Mouse (Mus musculus) CH12.LX (cell line): ENCODE measurements around the gene Znhit1. TPM values are rescaled to one million over a fixed set of nuclear protein-coding genes. Genes with fewer than 3 reads are reported as not detected.

ENCODE experiments used
- DNase-seq: peaks from one replicate; pipeline ENCODE4 v3.0.0-alpha.2; 2013; ENCODE audit errors: extremely low read depth
- H3K27ac ChIP-seq: 2 replicates; pipeline ENCODE4 v1.5.1; 2012; ENCODE audit warnings: low read depth, mild to moderate bottlenecking, control low read depth, moderate library complexity; ENCODE audit not compliant: insufficient read depth
- H3K27me3 ChIP-seq: replicated peaks from 2 replicates; pipeline ENCODE3; 2012; ENCODE audit warnings: inconsistent platforms
- H3K36me3 ChIP-seq, 2 experiments: replicated peaks in 1 of 2; 2 replicates each; pipeline versions ENCODE3 to v1.6.1; 2012; ENCODE audit warnings: inconsistent platforms in 1 of 2, low read length in 1 of 2, mild to moderate bottlenecking in 1 of 2, mixed read lengths in 1 of 2, moderate library complexity in 1 of 2; ENCODE audit not compliant: control insufficient read depth in 1 of 2, insufficient read depth in 1 of 2
- H3K4me1 ChIP-seq, 2 experiments: 2 replicates each; pipeline ENCODE4 v1.6.1; 2012; ENCODE audit warnings: inconsistent platforms in 1 of 2, moderate library complexity in 1 of 2; ENCODE audit not compliant: insufficient read depth in 2 of 2, control insufficient read depth in 1 of 2
- H3K4me2 ChIP-seq: 2 replicates; pipeline ENCODE4 v1.6.1; 2012; ENCODE audit warnings: low read depth, mild to moderate bottlenecking, control low read depth; ENCODE audit not compliant: poor library complexity, insufficient read depth, severe bottlenecking
- H3K4me3 ChIP-seq, 3 experiments: fragments of 150-350 bp in 1 of 3; sonication (generic) in 1 of 3; replicated peaks in 1 of 3; 2 replicates each; pipeline versions ENCODE3 to v1.5.1; 2011 to 2012; ENCODE audit warnings: low read depth in 2 of 3, low read length in 2 of 3, mild to moderate bottlenecking in 2 of 3, moderate library complexity in 2 of 3, control low read depth in 1 of 3, improper control_type of control experiment in 1 of 3, inconsistent platforms in 1 of 3, mixed read lengths in 1 of 3; ENCODE audit not compliant: poor library complexity in 1 of 3
- H3K79me2 ChIP-seq: replicated peaks from 2 replicates; pipeline ENCODE4 v1.6.1; 2012; ENCODE audit warnings: mild to moderate bottlenecking, moderate library complexity; ENCODE audit not compliant: control insufficient read depth, poor library complexity, insufficient read depth, severe bottlenecking; ENCODE audit errors: extremely low read depth
- H3K9ac ChIP-seq: 2 replicates; pipeline ENCODE4 v1.6.1; 2012; ENCODE audit warnings: low read depth, mild to moderate bottlenecking, control low read depth, moderate library complexity; ENCODE audit not compliant: insufficient read depth
- H3K9me3 ChIP-seq: replicated peaks from 2 replicates; pipeline ENCODE3; 2012; ENCODE audit warnings: low read length, inconsistent platforms, mixed read lengths
- BHLHE40 ChIP-seq: IDR thresholded peaks from 2 replicates; pipeline ENCODE4 v1.6.1; 2011; ENCODE audit warnings: mild to moderate bottlenecking, low read depth, low read length, improper control_type of control experiment
- CHD1 ChIP-seq: IDR thresholded peaks from 2 replicates; pipeline ENCODE4 v1.6.1; 2012; ENCODE audit warnings: low read depth, low read length, improper control_type of control experiment, inconsistent platforms
- CHD2 ChIP-seq: IDR thresholded peaks from 2 replicates; pipeline ENCODE4 v1.6.1; 2011; ENCODE audit warnings: low read length, improper control_type of control experiment
- CTCF ChIP-seq, 2 experiments: IDR thresholded peaks in 1 of 2; conservative IDR thresholded peaks in 1 of 2; 2 replicates each; pipeline ENCODE4 v1.5.1; 2011 to 2012; ENCODE audit warnings: low read depth in 2 of 2, low read length in 2 of 2, improper control_type of control experiment in 1 of 2, inconsistent platforms in 1 of 2, mild to moderate bottlenecking in 1 of 2, moderate library complexity in 1 of 2
- E2F4 ChIP-seq: IDR thresholded peaks from 2 replicates; pipeline ENCODE4 v1.6.1; 2011; ENCODE audit warnings: low read depth, low read length, improper control_type of control experiment; ENCODE audit not compliant: insufficient replicate concordance
- ETS1 ChIP-seq: conservative IDR thresholded peaks from 2 replicates; pipeline ENCODE4 v1.6.1; 2012; ENCODE audit warnings: low read depth, mild to moderate bottlenecking, inconsistent platforms, low read length, improper control_type of control experiment, moderate library complexity
- GABPA ChIP-seq: IDR thresholded peaks from 2 replicates; pipeline ENCODE4 v1.6.1; 2012; ENCODE audit warnings: low read depth, low read length, improper control_type of control experiment, inconsistent platforms; ENCODE audit not compliant: insufficient replicate concordance
- HCFC1 ChIP-seq: IDR thresholded peaks from 2 replicates; pipeline ENCODE4 v1.6.1; 2012; ENCODE audit warnings: low read depth, mild to moderate bottlenecking, inconsistent platforms, low read length, improper control_type of control experiment
- JUND ChIP-seq: conservative IDR thresholded peaks from 2 replicates; pipeline ENCODE4 v1.6.1; 2011; ENCODE audit warnings: low read depth, low read length, improper control_type of control experiment
- KAT2A ChIP-seq: IDR thresholded peaks from 2 replicates; pipeline ENCODE4 v1.6.1; 2012; ENCODE audit warnings: low read length, improper control_type of control experiment, inconsistent platforms; ENCODE audit not compliant: insufficient replicate concordance
- MAFK ChIP-seq: IDR thresholded peaks from 2 replicates; pipeline ENCODE4 v1.6.1; 2011; ENCODE audit warnings: low read length, improper control_type of control experiment; ENCODE audit not compliant: insufficient replicate concordance
- MAX ChIP-seq: IDR thresholded peaks from 2 replicates; pipeline ENCODE4 v1.6.1; 2011; ENCODE audit warnings: low read length, improper control_type of control experiment
- MAZ ChIP-seq: IDR thresholded peaks from 2 replicates; pipeline ENCODE4 v1.6.1; 2012; ENCODE audit warnings: low read depth, mild to moderate bottlenecking, inconsistent platforms, low read length, improper control_type of control experiment, moderate library complexity
- MEF2A ChIP-seq: IDR thresholded peaks from 2 replicates; pipeline ENCODE4 v1.6.1; 2014; ENCODE audit warnings: low read depth, mild to moderate bottlenecking, inconsistent platforms, low read length, improper control_type of control experiment, borderline replicate concordance
- MXI1 ChIP-seq: IDR thresholded peaks from 2 replicates; pipeline ENCODE4 v1.6.1; 2011; ENCODE audit warnings: mild to moderate bottlenecking, low read depth, low read length, improper control_type of control experiment
- NELFE ChIP-seq: IDR thresholded peaks from 2 replicates; pipeline ENCODE4 v1.6.1; 2011; ENCODE audit warnings: low read depth, low read length, improper control_type of control experiment
- NRF1 ChIP-seq: IDR thresholded peaks from 2 replicates; pipeline ENCODE4 v1.6.1; 2014; ENCODE audit warnings: low read depth, mild to moderate bottlenecking, inconsistent platforms, low read length, improper control_type of control experiment, moderate library complexity
- PAX5 ChIP-seq: IDR thresholded peaks from 2 replicates; pipeline ENCODE4 v1.6.1; 2012; ENCODE audit warnings: low read length, inconsistent platforms, mixed read lengths
- POLR2A ChIP-seq: IDR thresholded peaks from 2 replicates; pipeline ENCODE4 v1.6.1; 2011; ENCODE audit warnings: low read depth, mild to moderate bottlenecking, improper control_type of control experiment, low read length
- POLR2AphosphoS2 ChIP-seq: IDR thresholded peaks from 2 replicates; pipeline ENCODE4 v1.6.1; 2011; ENCODE audit warnings: low read depth, low read length, improper control_type of control experiment
- RAD21 ChIP-seq: IDR thresholded peaks from 2 replicates; pipeline ENCODE4 v1.6.1; 2011; ENCODE audit warnings: low read depth, mild to moderate bottlenecking, low read length, improper control_type of control experiment, moderate library complexity
- SIN3A ChIP-seq: IDR thresholded peaks from 2 replicates; pipeline ENCODE4 v1.6.1; 2012; ENCODE audit warnings: low read length, improper control_type of control experiment, inconsistent platforms
- SMC3 ChIP-seq: IDR thresholded peaks from 2 replicates; pipeline ENCODE4 v1.6.1; 2011; ENCODE audit warnings: low read depth, low read length, improper control_type of control experiment
- TBP ChIP-seq: conservative IDR thresholded peaks from 2 replicates; pipeline ENCODE4 v1.6.1; 2011; ENCODE audit warnings: low read depth, low read length, improper control_type of control experiment
- UBTF ChIP-seq: IDR thresholded peaks from 2 replicates; pipeline ENCODE4 v1.6.1; 2012; ENCODE audit warnings: low read depth, mild to moderate bottlenecking, inconsistent platforms, low read length, improper control_type of control experiment, moderate library complexity
- USF1 ChIP-seq: IDR thresholded peaks from 2 replicates; pipeline ENCODE4 v1.6.1; 2014; ENCODE audit warnings: low read depth, mild to moderate bottlenecking, inconsistent platforms, low read length, improper control_type of control experiment
- USF2 ChIP-seq: conservative IDR thresholded peaks from 2 replicates; pipeline ENCODE4 v1.6.1; 2011; ENCODE audit warnings: low read depth, low read length, improper control_type of control experiment
- ZC3H11A ChIP-seq: IDR thresholded peaks from 2 replicates; pipeline ENCODE4 v1.6.1; 2012; ENCODE audit warnings: low read depth, mild to moderate bottlenecking, inconsistent platforms, low read length, improper control_type of control experiment
- ZKSCAN1 ChIP-seq: IDR thresholded peaks from 2 replicates; pipeline ENCODE4 v1.6.1; 2012; ENCODE audit warnings: low read depth, inconsistent platforms, low read length, improper control_type of control experiment, borderline replicate concordance
- ZMIZ1 ChIP-seq: IDR thresholded peaks from 2 replicates; pipeline ENCODE4 v1.6.1; 2012; ENCODE audit warnings: low read depth, mild to moderate bottlenecking, inconsistent platforms, low read length, improper control_type of control experiment
- ZNF384 ChIP-seq: IDR thresholded peaks from 2 replicates; pipeline ENCODE4 v1.6.1; 2012; ENCODE audit warnings: low read depth, low read length, improper control_type of control experiment, inconsistent platforms
- dilution Hi-C: fragments of 300-500 bp; cut with MboI; formaldehyde crosslinking; loops from 2 replicates; pipeline ENCODE4 v1.14.3; 2020; ENCODE audit warnings: low sequenced_read_pairs; ENCODE audit not compliant: extremely low pct_unique_long_range_greater_than_20kb, extremely low pct_ligation_motif_present
- in situ Hi-C: fragments of 300-500 bp; cut with MboI; formaldehyde crosslinking; loops from 3 replicates; pipeline ENCODE4 v1.14.3; 2019; ENCODE audit warnings: low sequenced_read_pairs, low pct_ligation_motif_present, low pct_unique_long_range_greater_than_20kb, mixed read lengths
- polyA plus RNA-seq: library from polyadenylated mRNA; unstranded; fragments of >175 nt; gene quantifications from 2 replicates; pipeline ENCODE4 v1.2.1, GENCODE M21; 2012; ENCODE audit warnings: low read depth; ENCODE audit not compliant: insufficient read length
- total RNA-seq, 2 experiments: library from RNA; depleted of rRNA; stranded (reverse); fragments of 300-350 nt in 1 of 2; fragments of >200 nt in 1 of 2; gene quantifications; 2 replicates each; pipeline ENCODE4 v1.2.3; 2012 to 2014

The Znhit1 gene
- total and polyA plus RNA-seq, 3 experiments = 39.6 to 99.2 (median 60.1) TPM

GRCm38 (mm10) chr5:136973670-136974069 lies 14.2 kb downstream of the Znhit1 start:
- DNase-seq = no peak
- dilution Hi-C loops (no loop called here), in situ Hi-C loops (no loop called here)
- Histone ChIP-seq H3K27me3 (no peaks in the 10 kb centered on the region), H3K4me3 (no peak overlapping the region), H3K4me1 (no peaks in the 10 kb centered on the region), H3K9ac (no peak overlapping the region), H3K4me2 (no peak overlapping the region), H3K36me3 (peaks cover 1 to 19% of the 10 kb centered on the region in 2 experiments), H3K9me3 (no peaks in the 10 kb centered on the region), H3K79me2 (no peaks in the 10 kb centered on the region), H3K27ac (no peak overlapping the region)
- TF ChIP-seq MAFK (no peak), TBP (no peak), MEF2A (no peak), KAT2A (no peak), HCFC1 (no peak), MAZ (no peak), E2F4 (no peak), MXI1 (no peak), SMC3 (no peak), CTCF (conservative IDR thresholded peaks at IDR 0.05 in 1 of 2, IDR thresholded peaks at IDR 0.05 in 1 of 2; ENCODE audit: low read depth in 2 of 2, low read length in 2 of 2) (no peak), BHLHE40 (no peak), ETS1 (no peak), NRF1 (no peak), NELFE (no peak)

- H3K27ac ChIP-seq = no peak overlapping the region
- H3K9me3 ChIP-seq = no peaks in the 10 kb centered on the region
- TF ChIP-seq ZC3H11A = no peak
- TF ChIP-seq GABPA = no peak
- TF ChIP-seq HCFC1 = no peak
- peak; percentile 90 for TF ChIP-seq SMC3
- no peak for TF ChIP-seq JUND
- TF ChIP-seq ZKSCAN1 = no peak
- peak; percentile 82 for TF ChIP-seq RAD21
- no peak for TF ChIP-seq POLR2A
- TF ChIP-seq SIN3A = no peak
- TF ChIP-seq USF2 = no peak
- no peak for TF ChIP-seq MAFK
- no peak for TF ChIP-seq POLR2AphosphoS2
- TF ChIP-seq KAT2A = no peak
- no peak for TF ChIP-seq CHD1
- TF ChIP-seq CHD2 = no peak
- TF ChIP-seq ZNF384 = no peak
- peak; percentile 49 to 91 for TF ChIP-seq CTCF (conservative IDR thresholded peaks at IDR 0.05 in 1 of 2, IDR thresholded peaks at IDR 0.05 in 1 of 2; ENCODE audit: low read depth in 2 of 2, low read length in 2 of 2)
- no peak for TF ChIP-seq USF1
- TF ChIP-seq ZMIZ1 = no peak
- TF ChIP-seq PAX5 = no peak
- no peak for TF ChIP-seq MEF2A
- TF ChIP-seq BHLHE40 = no peak
- no peak for TF ChIP-seq UBTF
- TF ChIP-seq E2F4 = no peak
- TF ChIP-seq MAX = no peak
- H3K4me3 ChIP-seq = no peak overlapping the region
- no peaks in the 10 kb centered on the region for H3K27me3 ChIP-seq
- in situ Hi-C loops = no loop called here
- no peaks in the 10 kb centered on the region for H3K79me2 ChIP-seq
- peaks cover 9 to 47% of the 10 kb centered on the region in 2 experiments for H3K36me3 ChIP-seq
- H3K4me1 ChIP-seq = no peaks in the 10 kb centered on the region
- dilution Hi-C loops = no loop called here
- peak; percentile 77 for DNase-seq
- no peak overlapping the region for H3K4me2 ChIP-seq
- H3K9ac ChIP-seq = no peak overlapping the region
Observed at GRCm38 (mm10) chr5:136970703-136971102, 17.1 kb downstream of the Znhit1 start.
